Mouse (Mus musculus) thymus, postnatal 36 days (tissue): ENCODE measurements around the gene Asap3.
A peak's percentile ranks its signal among the peaks of the same experiment; 100 is the strongest.

ENCODE experiments used
- DNase-seq, 2 experiments: peaks; one replicate each; pipeline ENCODE4 v3.0.0; 2022; ENCODE audit warnings: mixed read lengths in 2 of 2

Asap3 gene

GRCm38 (mm10) chr4:136263555-136263954, 57.4 kb downstream of the Asap3 start:
- no peak for DNase-seq

GRCm38 (mm10) chr4:136266716-136267343, 60.7 kb downstream of the Asap3 start:
- DNase-seq: peak; percentile 50 to 57

- DNase-seq: no peak
These were observed 62.7 kb downstream of the Asap3 start for GRCm38 (mm10) chr4:136268912-136269311.

- no peak for DNase-seq
These were observed 64.5 kb downstream of the Asap3 start for GRCm38 (mm10) chr4:136270648-136271047.

GRCm38 (mm10) chr4:136281097-136281496, 74.9 kb downstream of the Asap3 start:
- DNase-seq: no peak

GRCm38 (mm10) chr4:136281611-136282010, 75.4 kb downstream of the Asap3 start:
- no peak for DNase-seq

GRCm38 (mm10) chr4:136282621-136283480, 76.7 kb downstream of the Asap3 start:
- DNase-seq: no peak

- DNase-seq: no peak
These were observed 77.6 kb downstream of the Asap3 start for GRCm38 (mm10) chr4:136283783-136284182.

GRCm38 (mm10) chr4:136284455-136284854, 78.3 kb downstream of the Asap3 start, which contains the start of gene Zfp46:
Gene Zfp46, plus strand, starts transcription at chr4:136284683.
- no peak for DNase-seq

GRCm38 (mm10) chr4:136284891-136285290, 78.7 kb downstream of the Asap3 start:
- no peak for DNase-seq

GRCm38 (mm10) chr4:136285348-136285810, 79.2 kb downstream of the Asap3 start:
- DNase-seq: peak; percentile 86 to 91

- peak; percentile 93 to 96 for DNase-seq
These were observed 79.7 kb downstream of the Asap3 start for GRCm38 (mm10) chr4:136285811-136286371.

- no peak for DNase-seq
These were observed 84.0 kb downstream of the Asap3 start for GRCm38 (mm10) chr4:136289918-136290780.

- DNase-seq: no peak
These were observed 84.8 kb downstream of the Asap3 start for GRCm38 (mm10) chr4:136290781-136291595.

- DNase-seq: no peak
These were observed 85.5 kb downstream of the Asap3 start for GRCm38 (mm10) chr4:136291692-136292091.
